Mouse (Mus musculus) myocyte (in vitro differentiated cells): ENCODE measurements around the gene Mia2.

Experiments used
- E2F4 ChIP-seq: IDR thresholded peaks from one replicate; pipeline ENCODE4 v1.6.1; 2011; ENCODE audit warnings: mild to moderate bottlenecking, control low read depth, moderate library complexity; ENCODE audit not compliant: insufficient read depth
- POLR2A ChIP-seq: IDR thresholded peaks from one replicate; pipeline ENCODE4 v1.6.1; 2011; ENCODE audit warnings: low read depth, mild to moderate bottlenecking, control low read depth, moderate library complexity; ENCODE audit not compliant: insufficient read length
- TCF12 ChIP-seq: IDR thresholded peaks from one replicate; pipeline ENCODE4 v1.6.1; 2011; ENCODE audit warnings: mild to moderate bottlenecking, control low read depth; ENCODE audit not compliant: poor library complexity, insufficient read depth, severe bottlenecking

- no peak for TF ChIP-seq POLR2A
- TF ChIP-seq E2F4 = no peak
- no peak for TF ChIP-seq TCF12
These were observed 37.3 kb downstream of the Mia2 start for GRCm38 (mm10) chr12:59132940-59133339.
